Mouse (Mus musculus) heart, postnatal 0 days (tissue): ENCODE data around the gene Cript. TPM values are rescaled to one million over a fixed set of nuclear protein-coding genes. Genes with fewer than 3 reads are reported as not detected.
A peak's percentile ranks its signal among the peaks of the same experiment; 100 is the strongest.

ENCODE experiments used
- ATAC-seq: fragments of 200-750 bp; cut with Nextera tagmentation; 2 replicates; pipeline ENCODE4 v1.8.0; 2017; ENCODE audit warnings: low read depth, moderate number of reproducible peaks, moderate library complexity; ENCODE audit not compliant: insufficient read depth
- DNase-seq: peaks from one replicate; pipeline ENCODE4 v3.0.0-alpha.2; 2016; ENCODE audit warnings: low spot score
- H3K27ac ChIP-seq: fragments of 300-500 bp; sonication (generic); 2 replicates; pipeline ENCODE4 v1.5.1; 2014; ENCODE audit warnings: low read depth, mild to moderate bottlenecking
- H3K27me3 ChIP-seq: fragments of 300-500 bp; sonication (generic); 2 replicates; pipeline ENCODE4 v1.6.1; 2014; ENCODE audit warnings: low read length, mixed read lengths; ENCODE audit not compliant: control insufficient read depth, insufficient read depth
- H3K36me3 ChIP-seq: fragments of 300-500 bp; sonication (generic); replicated peaks from 2 replicates; pipeline ENCODE4 v1.6.1; 2014; ENCODE audit warnings: low read length, mixed read lengths; ENCODE audit not compliant: control insufficient read depth, insufficient read depth
- H3K4me1 ChIP-seq: fragments of 300-500 bp; sonication (generic); 2 replicates; pipeline ENCODE4 v1.6.1; 2014; ENCODE audit warnings: antibody characterized with exemption; ENCODE audit not compliant: control insufficient read depth, insufficient read depth
- H3K4me2 ChIP-seq: fragments of 300-500 bp; sonication (generic); 2 replicates; pipeline ENCODE4 v1.6.1; 2014; ENCODE audit warnings: low read depth, mild to moderate bottlenecking, low read length, moderate library complexity
- H3K4me3 ChIP-seq: fragments of 300-500 bp; sonication (generic); 2 replicates; pipeline ENCODE4 v1.5.1; 2014; ENCODE audit warnings: low read depth, low read length
- H3K9ac ChIP-seq: fragments of 300-500 bp; sonication (generic); replicated peaks from 2 replicates; pipeline ENCODE4 v1.6.1; 2014; ENCODE audit warnings: low read depth, low read length, mixed read lengths
- H3K9me3 ChIP-seq: fragments of 300-500 bp; sonication (generic); replicated peaks from 2 replicates; pipeline ENCODE4 v1.6.1; 2016; ENCODE audit warnings: low read length; ENCODE audit not compliant: control insufficient read depth
- CTCF ChIP-seq: IDR thresholded peaks from 2 replicates; pipeline ENCODE4 v1.5.1; 2016; ENCODE audit warnings: antibody characterized with exemption, control low read depth, low read depth
- EP300 ChIP-seq: IDR thresholded peaks from 2 replicates; pipeline ENCODE4 v1.6.1; 2016; ENCODE audit warnings: antibody characterized with exemption, low read depth
- WGBS: fragments of 180-500 bp; shearing (Covaris S2); extraction: QIAGEN DNeasy Blood & Tissue Kit; methylation state at CpG from one replicate; pipeline ENCODE4 v1.1.7; 2014; 5-methylcytosine and 5-hydroxymethylcytosine counted together
- polyA plus RNA-seq: library from polyadenylated mRNA; unstranded; fragments of >200 nt; fragmentation: Nextera tagmentation; extraction: Ambion mirVana; gene quantifications from 2 replicates; pipeline ENCODE4 v1.2.1, GENCODE M21; 2015
- total RNA-seq: library from RNA; depleted of rRNA; stranded (reverse); fragments of >200 nt; gene quantifications from 2 replicates; pipeline ENCODE4 v1.2.3, GENCODE M21; 2014; ENCODE audit warnings: low replicate concordance

Cript gene
- total and polyA plus RNA-seq, 2 experiments from 2014 or later, result 34.7 to 116 TPM

DNA sequence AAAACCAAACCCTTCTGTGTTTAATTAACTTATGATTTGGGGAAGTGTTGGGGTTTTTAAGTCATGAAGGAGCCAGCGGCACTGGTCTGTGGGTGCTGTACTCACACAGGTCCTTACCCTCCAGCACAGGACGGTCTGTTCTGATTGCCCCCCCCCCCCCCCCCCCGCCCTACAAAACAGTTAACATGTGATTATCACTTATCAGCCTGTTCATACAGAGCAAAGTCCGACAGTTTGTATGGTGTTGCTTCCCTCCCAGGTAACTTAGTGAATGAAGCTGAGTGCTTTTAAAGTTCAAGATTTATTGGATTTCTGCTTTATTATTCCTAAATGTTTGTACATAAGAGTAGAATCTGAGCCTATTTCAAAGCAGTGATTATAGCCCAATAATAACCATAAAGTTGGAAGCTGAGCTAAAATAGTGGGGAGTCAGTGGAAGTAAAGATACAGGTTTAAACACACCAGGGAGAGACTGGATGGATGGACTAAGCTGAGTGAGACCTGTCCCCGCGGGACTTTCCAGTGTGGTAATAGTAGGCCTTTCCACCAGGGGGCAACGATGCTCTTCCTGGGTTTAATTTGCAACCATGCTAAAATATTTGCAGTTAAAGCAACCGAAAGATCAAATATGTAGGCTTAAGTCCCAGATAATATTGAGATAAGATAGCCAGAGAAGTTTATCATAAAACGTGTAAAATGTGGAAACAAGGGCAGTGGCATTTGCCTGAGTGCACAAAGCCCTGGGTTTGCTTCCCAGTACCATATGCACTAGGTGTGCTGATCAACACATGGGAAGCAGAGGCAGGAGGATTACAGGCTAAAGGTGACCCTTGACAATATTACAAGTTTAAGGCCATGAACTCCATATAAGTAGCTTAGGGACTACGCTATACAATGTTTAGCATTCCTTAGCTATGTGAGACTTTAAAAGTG is 11.1 kb downstream of the Cript start:
- no peaks in the 10 kb centered on the region for H3K9me3 ChIP-seq
- WGBS, result 45% methylated on average over 9 of the region's 10 CpGs
- no peaks in the 10 kb centered on the region for H3K27me3 ChIP-seq
- H3K9ac ChIP-seq, result no peak overlapping the region
- no peak for TF ChIP-seq EP300
- peak; percentile 64 for TF ChIP-seq CTCF
- H3K4me3 ChIP-seq, result no peak overlapping the region
- DNase-seq (peak; percentile 67), ATAC-seq (no peak)
- H3K4me1 ChIP-seq, result no peaks in the 10 kb centered on the region
- no peak overlapping the region for H3K27ac ChIP-seq
- H3K36me3 ChIP-seq, result peaks cover 41% of the 10 kb centered on the region
- no peak overlapping the region for H3K4me2 ChIP-seq

DNA sequence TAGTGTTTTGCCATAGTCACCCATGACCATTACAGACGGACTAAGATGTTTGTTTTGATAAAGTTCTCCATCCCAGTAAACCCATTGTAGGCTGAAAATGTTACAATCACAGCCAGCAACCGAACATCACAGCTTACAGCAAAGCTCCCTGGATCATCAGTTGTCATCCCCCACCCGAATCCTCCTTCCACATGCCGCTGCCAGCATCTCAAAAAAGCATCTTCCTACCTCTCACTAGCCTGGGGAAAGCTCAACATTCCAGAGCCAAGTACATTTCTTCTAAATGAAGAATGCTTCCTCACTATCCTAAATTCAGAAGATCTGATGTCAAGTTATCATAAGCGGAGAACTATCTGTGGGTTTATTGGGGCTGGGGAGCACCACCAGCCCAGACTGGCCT is 13.1 kb downstream of the Cript start:
- no peaks in the 10 kb centered on the region for H3K9me3 ChIP-seq
- WGBS, result 83% methylated on average over 5 of the region's 5 CpGs
- no peak for ATAC-seq

DNA sequence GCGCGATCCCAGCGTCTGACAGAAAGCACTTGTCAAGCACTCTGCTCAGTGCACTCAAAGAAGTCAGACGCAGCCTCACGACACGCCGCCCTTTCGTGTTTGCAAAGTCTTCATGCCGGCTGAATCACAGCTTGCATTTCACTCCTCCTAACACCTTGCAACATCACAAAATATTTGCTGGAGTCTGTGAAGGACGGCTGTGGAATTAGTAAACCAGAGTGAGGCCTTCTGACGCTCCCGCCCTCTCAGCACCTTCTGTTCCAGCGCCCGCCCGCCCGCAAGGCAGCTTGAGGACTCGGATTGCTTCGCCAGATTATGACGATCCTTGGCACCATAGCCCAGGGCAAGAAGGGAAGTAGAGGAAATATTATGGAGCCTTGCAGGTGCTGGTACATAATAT is 16.4 kb downstream of the Cript start:
- H3K27me3 ChIP-seq, result 0 out of 2 replicates have a peak, but pooled peaks cover 3% of the 10 kb centered on the region
- no peak overlapping the region for H3K27ac ChIP-seq
- H3K9ac ChIP-seq, result no peak overlapping the region
- peaks cover 10% of the 10 kb centered on the region; the same call in 1 of the 2 replicates for H3K36me3 ChIP-seq
- ATAC-seq (no peak), DNase-seq (no peak)
- 58% methylated on average over 19 of the region's 19 CpGs for WGBS
- no peak overlapping the region for H3K4me3 ChIP-seq
- H3K4me2 ChIP-seq, result no peak overlapping the region
- TF ChIP-seq EP300 (no peak), CTCF (no peak)
- H3K9me3 ChIP-seq, result no peaks in the 10 kb centered on the region
- H3K4me1 ChIP-seq, result no peaks in the 10 kb centered on the region

More for the DNA sequence above, 13.1 kb downstream of the Cript start:
- H3K4me1 ChIP-seq, result no peaks in the 10 kb centered on the region
- DNase-seq, result no peak
- TF ChIP-seq EP300 (no peak), CTCF (no peak)
- H3K27ac ChIP-seq, result no peak overlapping the region
- H3K27me3 ChIP-seq, result no peaks in the 10 kb centered on the region
- H3K4me2 ChIP-seq, result no peak overlapping the region
- no peak overlapping the region for H3K4me3 ChIP-seq
- no peak overlapping the region for H3K9ac ChIP-seq
- H3K36me3 ChIP-seq, result peaks cover 25% of the 10 kb centered on the region

DNA sequence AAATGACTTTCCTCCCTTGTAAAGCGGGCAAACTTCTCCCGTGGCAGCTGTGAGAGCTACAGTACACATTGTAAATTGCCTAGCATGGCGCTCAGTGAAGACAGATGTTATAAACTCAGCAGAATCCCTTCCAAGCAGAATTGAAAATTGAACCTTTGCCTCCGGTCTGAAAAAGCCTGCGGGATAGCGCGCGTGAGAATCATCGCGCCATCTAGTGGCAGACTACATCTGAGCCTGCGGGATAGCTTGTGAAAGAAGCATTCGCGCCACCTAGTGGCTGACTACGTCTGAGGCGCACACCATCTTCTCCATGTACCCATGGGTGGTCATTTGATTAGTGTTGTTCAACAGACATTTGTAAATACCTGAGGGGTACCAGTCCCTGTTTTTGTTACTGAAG is 19.0 kb downstream of the Cript start:
- DNase-seq, result peak; percentile 89
- H3K9ac ChIP-seq, result no peak overlapping the region
- no peaks in the 10 kb centered on the region for H3K36me3 ChIP-seq
- TF ChIP-seq CTCF (peak; percentile 100), EP300 (no peak)
- no peak overlapping the region for H3K4me3 ChIP-seq
- WGBS, result 4% methylated on average over 15 of the region's 15 CpGs
- no peaks in the 10 kb centered on the region for H3K4me1 ChIP-seq
- H3K9me3 ChIP-seq, result no peaks in the 10 kb centered on the region
- ATAC-seq, result peak; percentile 80
- H3K27ac ChIP-seq, result no peak overlapping the region
- H3K4me2 ChIP-seq, result no peak overlapping the region
- H3K27me3 ChIP-seq, result 0 out of 2 replicates have a peak, but pooled peaks cover 3% of the 10 kb centered on the region

DNA sequence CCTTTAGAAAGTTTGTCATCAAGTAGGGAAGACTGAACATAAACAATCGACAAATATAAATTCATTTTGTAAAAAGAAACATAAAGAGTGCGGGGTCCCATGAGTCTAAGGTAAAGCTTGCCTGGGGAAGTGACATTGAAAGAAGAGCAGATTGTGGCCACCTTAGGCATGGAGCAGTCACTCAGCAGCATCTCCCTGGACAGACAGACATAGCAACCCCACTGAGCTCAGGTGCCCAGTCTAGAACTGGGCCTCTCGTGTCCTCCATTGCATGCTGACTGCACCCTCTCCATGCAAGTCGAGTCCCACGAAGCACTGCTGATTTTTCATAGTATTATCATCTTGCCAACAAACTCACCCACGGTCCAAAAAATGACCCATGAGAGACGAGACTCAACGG is 19.4 kb downstream of the Cript start:
- TF ChIP-seq EP300, result no peak
- no peak for TF ChIP-seq CTCF
- Histone ChIP-seq H3K27me3 (0 out of 2 replicates have a peak, but pooled peaks cover 3% of the 10 kb centered on the region), H3K4me1 (no peaks in the 10 kb centered on the region), H3K9ac (no peak overlapping the region), H3K27ac (no peak overlapping the region), H3K4me3 (no peak overlapping the region), H3K36me3 (no peaks in the 10 kb centered on the region), H3K4me2 (no peak overlapping the region), H3K9me3 (no peaks in the 10 kb centered on the region)
- no peak for ATAC-seq
- 77% methylated on average over 8 of the region's 8 CpGs for WGBS
- DNase-seq, result no peak
